Mouse (Mus musculus): Measurements from ENCODE around the gene Ccdc87.
A peak's percentile ranks its signal among the peaks of the same experiment; 100 is the strongest.
"Not testable (repeated sequence)": the region's sequence is repeated elsewhere in the genome, so short reads cannot be mapped to it uniquely, and the experiment has no call there.

Gene Ccdc87

GRCm38 (mm10) chr19:4839149-4839548 lies at the start of gene Ccdc87, which contains the start of gene Ccs:
TSS of gene Ccdc87 (plus strand) at chr19:4839366.
TSS of gene Ccs (minus strand) at chr19:4839332.
- DNase-seq (ENCODE audit: low spot score in 2 of 2), result peak; percentile 97 to 98

- no peak for DNase-seq (ENCODE audit: low spot score in 2 of 2)
Measured at GRCm38 (mm10) chr19:4793281-4793830, 45.8 kb upstream of the Ccdc87 start.

- DNase-seq (ENCODE audit: low spot score in 2 of 2), result peak; percentile 99
Measured at GRCm38 (mm10) chr19:4793831-4794422, 45.2 kb upstream of the Ccdc87 start, which contains the start of gene Rbm4. TSS of gene Rbm4 (minus strand) at chr19:4793901.

- no peak for DNase-seq (ENCODE audit: low spot score in 2 of 2)
Measured at GRCm38 (mm10) chr19:4795929-4796328, 43.2 kb upstream of the Ccdc87 start.

GRCm38 (mm10) chr19:4797846-4798245 lies 41.3 kb upstream of the Ccdc87 start:
- DNase-seq (ENCODE audit: low spot score in 2 of 2), result no peak

- DNase-seq (ENCODE audit: low spot score in 2 of 2), result no peak
Measured at GRCm38 (mm10) chr19:4799083-4799482, 40.1 kb upstream of the Ccdc87 start.

GRCm38 (mm10) chr19:4802691-4803091 lies 36.5 kb upstream of the Ccdc87 start:
- no peak for DNase-seq (ENCODE audit: low spot score in 2 of 2)

- no peak for DNase-seq (ENCODE audit: low spot score in 2 of 2)
Measured at GRCm38 (mm10) chr19:4803283-4803682, 35.9 kb upstream of the Ccdc87 start.

- no peak for DNase-seq (ENCODE audit: low spot score in 2 of 2)
Measured at GRCm38 (mm10) chr19:4810309-4810708, 28.9 kb upstream of the Ccdc87 start.

GRCm38 (mm10) chr19:4810746-4811062 lies 28.5 kb upstream of the Ccdc87 start:
- DNase-seq (ENCODE audit: low spot score in 2 of 2), result no peak

GRCm38 (mm10) chr19:4811063-4811908 lies 27.9 kb upstream of the Ccdc87 start, which contains the start of the genes Gm21992 and Rbm14:
TSS of gene Gm21992 (minus strand) at chr19:4811612.
TSS of gene Rbm14 (minus strand) at chr19:4811634.
- DNase-seq (ENCODE audit: low spot score in 2 of 2), result peak; percentile 99

- DNase-seq (ENCODE audit: low spot score in 2 of 2), result no peak
Measured at GRCm38 (mm10) chr19:4811909-4812242, 27.3 kb upstream of the Ccdc87 start.

GRCm38 (mm10) chr19:4812334-4812949 lies 26.7 kb upstream of the Ccdc87 start:
- DNase-seq (ENCODE audit: low spot score in 2 of 2), result not testable (repeated sequence)

- no peak for DNase-seq (ENCODE audit: low spot score in 2 of 2)
Measured at GRCm38 (mm10) chr19:4813015-4813414, 26.2 kb upstream of the Ccdc87 start.

- no peak for DNase-seq (ENCODE audit: low spot score in 2 of 2)
Measured at GRCm38 (mm10) chr19:4817182-4817835, 21.9 kb upstream of the Ccdc87 start.

GRCm38 (mm10) chr19:4820678-4821303 lies 18.4 kb upstream of the Ccdc87 start:
- DNase-seq (ENCODE audit: low spot score in 2 of 2), result peak; percentile 79 to 87

GRCm38 (mm10) chr19:4828444-4829114 lies 10.6 kb upstream of the Ccdc87 start:
- no peak for DNase-seq (ENCODE audit: low spot score in 2 of 2)

- DNase-seq (ENCODE audit: low spot score in 2 of 2), result peak; percentile 39 to 74
Measured at GRCm38 (mm10) chr19:4829156-4829555, 10.0 kb upstream of the Ccdc87 start.

- DNase-seq (ENCODE audit: low spot score in 2 of 2), result no peak
Measured at GRCm38 (mm10) chr19:4833977-4834376, 5.2 kb upstream of the Ccdc87 start.

GRCm38 (mm10) chr19:4836096-4836495 lies 3.1 kb upstream of the Ccdc87 start:
- no peak for DNase-seq (ENCODE audit: low spot score in 2 of 2)

GRCm38 (mm10) chr19:4837049-4837448 lies 2.1 kb upstream of the Ccdc87 start:
- DNase-seq (ENCODE audit: low spot score in 2 of 2), result no peak

All from heart, adult 9 months (tissue).